Mouse (Mus musculus): ENCODE measurements around the gene Sox30.

Gene Sox30

DNA sequence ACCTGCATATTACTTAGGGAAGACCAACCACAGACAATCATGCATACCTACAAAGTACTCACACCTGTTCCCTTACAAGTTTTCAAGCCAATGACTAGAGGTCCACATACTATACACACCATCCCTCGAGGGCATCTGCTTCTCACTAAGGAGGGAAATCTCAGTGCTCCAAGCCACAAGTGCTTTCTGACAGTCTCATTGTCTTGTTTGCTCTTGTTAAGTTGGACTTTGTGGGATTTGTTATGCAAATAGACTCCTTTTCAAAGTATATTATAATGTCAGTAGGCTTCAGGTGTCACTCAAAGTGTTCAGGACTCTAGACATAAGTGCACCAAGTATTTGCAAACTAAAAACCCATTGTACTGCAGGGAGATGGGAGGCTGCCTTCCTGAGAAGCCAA lies 40.1 kb downstream of the Sox30 start:
- in situ Hi-C loops (cut with MboI, MseI): no loop called here

GRCm38 (mm10) chr11:46021850-46022249 lies 41.7 kb downstream of the Sox30 start:
- in situ Hi-C loops (cut with MboI, MseI): no loop called here

DNA sequence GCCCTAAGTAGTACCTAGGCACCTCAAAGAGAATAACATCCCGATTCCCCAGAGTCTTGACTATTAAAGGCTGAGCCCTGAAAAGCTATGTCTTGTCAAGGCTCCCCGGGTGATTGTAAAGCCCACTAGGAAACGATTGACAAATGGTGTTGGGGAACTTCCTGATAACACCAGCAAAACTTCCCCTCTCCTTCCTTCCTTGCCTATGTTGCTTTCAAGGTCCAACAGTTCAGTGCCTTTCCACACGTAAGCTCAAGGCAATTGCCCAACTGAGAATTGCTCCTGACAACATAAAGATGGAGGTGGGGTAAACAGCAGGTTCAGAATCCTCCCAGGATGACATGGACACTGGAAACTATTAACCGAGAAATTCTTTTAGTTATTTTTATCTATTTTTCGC lies 42.9 kb downstream of the Sox30 start:
- in situ Hi-C loops (cut with MboI, MseI): no loop called here

GRCm38 (mm10) chr11:46025962-46026392 lies 45.9 kb downstream of the Sox30 start:
- in situ Hi-C loops (cut with MboI, MseI): no loop called here

GRCm38 (mm10) chr11:46027952-46028814 lies 48.1 kb downstream of the Sox30 start:
- in situ Hi-C loops (cut with MboI, MseI): no loop called here

- in situ Hi-C loops (cut with MboI, MseI): no loop called here
Observed at GRCm38 (mm10) chr11:46029485-46029884, 49.4 kb downstream of the Sox30 start.

DNA sequence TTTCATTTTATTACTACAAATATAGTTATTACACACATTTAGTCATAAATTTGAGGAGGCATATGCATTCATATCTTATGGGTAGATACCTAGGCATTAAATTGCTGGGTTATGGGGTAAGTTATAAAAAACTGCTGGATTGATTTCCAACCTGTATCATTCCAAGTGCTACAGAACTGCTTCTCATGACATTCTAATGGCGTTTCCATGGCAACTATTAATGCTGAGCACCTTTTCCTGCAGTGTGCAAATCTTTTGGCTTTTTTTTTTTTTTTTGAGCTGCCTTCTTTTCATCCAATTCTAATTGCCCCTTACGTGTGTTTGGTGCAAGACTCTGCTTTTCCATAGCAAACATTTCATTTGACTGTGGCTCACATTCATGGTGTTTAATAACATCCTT lies 49.9 kb downstream of the Sox30 start:
- in situ Hi-C loops (cut with MboI, MseI): loop anchor here (5.0 kb wide), 1 partner anchor 182 kb away; no protein-coding TSS in a partner anchor

DNA sequence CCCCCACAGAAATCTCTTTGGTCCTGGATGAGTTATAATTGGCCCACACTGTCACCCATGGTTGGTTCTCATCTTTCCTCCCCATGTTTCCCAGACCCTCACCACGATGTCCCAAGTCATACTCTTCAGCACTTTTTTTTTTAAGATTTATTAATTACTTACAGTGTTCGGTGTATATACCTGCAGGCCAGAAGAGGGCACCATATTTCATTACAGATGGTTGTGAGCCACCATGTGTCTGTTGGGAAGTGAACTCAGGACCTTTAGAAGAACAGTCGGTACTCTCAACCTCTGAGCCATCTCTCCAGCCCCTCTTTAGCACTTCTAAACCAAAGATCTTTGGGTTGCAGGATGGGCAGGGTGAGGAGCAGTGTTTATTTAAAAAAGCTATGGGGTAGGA lies 51.4 kb downstream of the Sox30 start:
- in situ Hi-C loops (cut with MboI, MseI): loop anchor here (5.0 kb wide), 1 partner anchor 181 kb away; no protein-coding TSS in a partner anchor

- in situ Hi-C loops (cut with MboI, MseI): loop anchor here (5.0 kb wide), 1 partner anchor 179 kb away; no protein-coding TSS in a partner anchor
Observed at GRCm38 (mm10) chr11:46032956-46033355, 52.8 kb downstream of the Sox30 start.

GRCm38 (mm10) chr11:46036374-46036773 lies 56.3 kb downstream of the Sox30 start:
- in situ Hi-C loops (cut with MboI, MseI): no loop called here

GRCm38 (mm10) chr11:46038901-46039300 lies 58.8 kb downstream of the Sox30 start:
- in situ Hi-C loops (cut with MboI, MseI): no loop called here

GRCm38 (mm10) chr11:46039335-46039734 lies 59.2 kb downstream of the Sox30 start:
- in situ Hi-C loops (cut with MboI, MseI): no loop called here

GRCm38 (mm10) chr11:46040841-46041556 lies 60.9 kb downstream of the Sox30 start:
- in situ Hi-C loops (cut with MboI, MseI): no loop called here

DNA sequence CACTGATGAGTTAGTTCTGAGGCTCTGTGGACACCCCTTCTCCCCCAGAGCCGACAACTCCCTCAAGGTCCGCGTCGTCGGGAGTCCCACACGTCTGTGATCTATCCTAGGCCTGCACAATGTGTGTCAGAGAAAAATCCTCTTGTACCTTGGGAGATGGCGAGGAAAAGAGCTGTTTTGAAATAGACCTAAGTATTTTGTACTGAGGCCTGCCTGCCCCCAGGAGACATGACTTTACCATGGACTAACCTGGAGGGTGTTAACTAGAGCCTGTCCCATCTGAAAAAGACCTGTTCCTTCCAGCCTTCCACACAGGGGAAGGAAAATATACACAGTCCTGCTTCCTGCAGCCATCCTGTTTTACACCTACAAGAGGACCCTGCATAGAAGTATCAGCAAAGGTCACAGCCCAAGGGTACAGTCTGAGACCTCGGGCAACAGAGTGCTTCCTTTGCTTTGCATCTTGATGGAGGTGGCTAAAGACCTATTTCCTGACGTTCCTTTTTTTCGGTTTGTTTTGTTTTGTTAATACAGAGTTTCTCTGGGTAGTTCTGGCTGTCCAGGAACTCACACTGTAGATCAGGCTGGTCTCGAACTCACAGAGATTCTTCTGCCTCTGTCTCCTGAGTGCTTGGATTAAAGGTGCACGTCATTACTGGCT lies 61.6 kb downstream of the Sox30 start:
- in situ Hi-C loops (cut with MboI, MseI): no loop called here

GRCm38 (mm10) chr11:46044781-46045180 lies 64.7 kb downstream of the Sox30 start:
- in situ Hi-C loops (cut with MboI, MseI): no loop called here

- in situ Hi-C loops (cut with MboI, MseI): no loop called here
Observed at GRCm38 (mm10) chr11:46047264-46047663, 67.2 kb downstream of the Sox30 start.

DNA sequence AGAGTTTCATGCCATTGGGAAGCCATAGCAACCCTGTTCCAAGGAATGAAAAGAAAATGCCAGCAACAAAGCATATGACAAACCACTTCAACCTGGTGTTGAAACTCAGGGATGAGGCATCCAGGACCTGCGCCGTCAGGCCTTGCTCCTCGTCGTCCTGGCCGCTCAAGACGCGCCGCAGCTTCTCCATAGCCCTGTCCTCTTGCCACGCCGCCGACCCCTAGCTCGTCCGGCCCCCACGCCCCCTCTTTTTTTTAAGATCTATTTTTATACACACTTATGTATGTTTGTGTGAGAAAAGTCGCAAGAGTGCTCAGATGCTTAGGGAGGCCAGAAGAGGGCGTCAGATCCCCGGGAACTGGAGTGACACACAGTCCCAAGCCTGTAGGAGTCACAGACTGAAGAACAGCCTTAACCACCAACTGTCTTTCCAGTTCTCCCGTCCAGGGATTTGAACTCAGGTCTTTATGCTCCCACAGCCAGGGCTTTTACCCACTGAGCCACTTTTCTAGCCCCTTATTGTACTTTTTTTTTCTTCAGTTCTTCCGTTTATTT lies 72.1 kb downstream of the Sox30 start, which contains the start of gene Gm12166:
Gene Gm12166 (minus strand): TSS at position 217 of the 555 bp plus-strand sequence.
- in situ Hi-C loops (cut with MboI, MseI): loop anchor here (10.0 kb wide), 1 partner anchor 83 kb away; no protein-coding TSS in a partner anchor

DNA sequence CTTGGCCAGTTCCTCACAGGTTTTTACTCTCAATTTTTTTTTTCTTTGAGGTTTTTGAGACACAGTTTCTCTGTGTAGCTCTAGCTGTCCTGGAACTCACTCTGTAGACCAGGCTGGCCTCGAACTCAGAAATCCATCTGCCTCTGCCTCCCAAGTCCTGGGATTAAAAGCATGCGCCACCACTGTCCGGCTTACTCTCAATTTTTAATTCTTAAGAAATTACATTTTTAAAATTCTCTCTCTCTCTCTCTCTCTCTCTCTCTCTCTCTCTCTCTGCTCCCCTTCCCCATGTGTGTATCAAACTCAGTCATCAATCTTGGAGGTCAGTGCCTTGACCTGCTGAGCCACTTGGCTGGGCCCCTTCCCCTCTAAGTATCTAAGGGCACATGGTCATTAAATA lies 73.3 kb downstream of the Sox30 start:
- in situ Hi-C loops (cut with MboI, MseI): loop anchor here (10.0 kb wide), 1 partner anchor 81 kb away; no protein-coding TSS in a partner anchor

GRCm38 (mm10) chr11:46054311-46054710 lies 74.2 kb downstream of the Sox30 start:
- in situ Hi-C loops (cut with MboI, MseI): loop anchor here (10.0 kb wide), 1 partner anchor 80 kb away; no protein-coding TSS in a partner anchor

DNA sequence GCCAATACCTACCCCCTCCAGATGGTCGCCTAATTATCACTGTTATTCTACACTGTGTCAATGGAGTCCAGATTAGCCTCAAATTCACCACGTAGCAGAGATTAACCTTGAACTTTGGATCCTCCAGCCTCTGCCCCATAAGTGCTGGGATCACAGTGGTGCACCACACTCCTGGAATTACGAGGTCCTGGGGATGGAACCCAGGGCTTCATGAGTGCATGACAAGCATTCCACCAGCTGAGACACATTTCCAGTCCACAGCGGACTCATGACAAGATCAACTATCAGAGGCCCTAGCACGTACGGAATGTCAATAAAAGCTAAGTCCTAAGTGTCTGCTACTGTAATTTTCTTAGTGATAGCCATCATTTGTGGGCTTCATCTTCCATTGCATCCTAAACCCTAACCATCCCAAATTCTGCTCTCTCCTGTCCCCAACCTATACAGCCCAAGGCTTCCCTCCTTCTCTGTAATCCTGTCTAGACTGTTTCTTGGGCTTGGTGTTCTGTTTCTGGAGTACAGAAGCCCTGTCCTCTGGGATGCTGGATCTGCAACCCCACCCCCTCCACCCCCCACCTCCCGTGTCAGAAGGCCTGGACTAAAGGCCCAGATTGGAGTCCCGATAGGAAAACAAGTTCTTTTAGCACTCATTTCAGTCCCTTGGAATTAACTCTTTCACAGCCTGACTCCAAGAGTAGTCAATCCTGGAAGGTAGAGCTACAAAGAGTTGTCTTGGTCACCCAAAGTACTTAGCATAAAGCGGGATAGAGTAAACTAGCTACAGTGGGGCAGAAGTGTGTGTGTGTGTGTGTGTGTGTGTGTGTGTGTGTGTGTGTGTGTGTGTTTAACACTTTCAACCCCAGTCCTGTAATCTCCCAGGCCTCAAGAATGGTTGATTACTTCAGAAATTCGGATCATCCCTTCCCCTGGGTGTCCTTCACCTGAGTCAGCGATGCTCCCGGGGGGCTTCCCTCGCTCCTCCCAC lies 75.1 kb downstream of the Sox30 start:
- in situ Hi-C loops (cut with MboI, MseI): loop anchor here (10.0 kb wide), 1 partner anchor 80 kb away; no protein-coding TSS in a partner anchor

Data from T-helper 2 cell (primary cell).